In genomic region chr16:18459335-18459954, GRCm38 (mm10) we compare ENCODE assay signal across 7 mouse cellular contexts. TPM values are rescaled to one million over a fixed set of nuclear protein-coding genes. Genes with fewer than 3 reads are reported as not detected.
A peak's percentile ranks its signal among the peaks of the same experiment; 100 is the strongest.
DNase-seq lines count a peak whose midpoint lies in the region; ATAC-seq lines count a peak whose summit lies in the region.

No protein-coding gene starts in this region.

- DNase-seq in CD4-positive helper T cell, adult 2 months (ENCODE audit: low read depth, low spot score) = peak; percentile 19
- DNase-seq in NIH3T3 (ENCODE audit: low read depth) = peak; percentile 61
- DNase-seq in liver, embryonic 13.5 days = no peak
- no peak for DNase-seq in left cerebral cortex, postnatal 10 days (ENCODE audit: extremely low spot score in 1 of 2, low spot score in 2 of 2)
- DNase-seq in left cerebral cortex, adult 11 months (ENCODE audit: low spot score) = no peak

- ATAC-seq in heart, embryonic 12.5 days (ENCODE audit: insufficient number of reproducible peaks, low FRiP score) = peak; percentile 22; the same call in 1 of the 2 replicates
- peak; percentile 32 for ATAC-seq in liver, embryonic 13.5 days (ENCODE audit: low read depth)
- peak; percentile 54 for ATAC-seq in neural tube, embryonic 15.5 days (ENCODE audit: low FRiP score)

- intact Hi-C loops in left cerebral cortex, postnatal 10 days (cut with DNase I) = no loop called here

- 0 out of 2 replicates have a peak, but pooled peaks cover 13% of the 10 kb centered on the region for H3K27me3 ChIP-seq in heart, embryonic 12.5 days (replicated peaks)
- no peaks in the 10 kb centered on the region; the same call in 1 of the 2 replicates for H3K27me3 ChIP-seq in liver, embryonic 13.5 days
- 0 out of 2 replicates have a peak, but pooled peaks cover 9% of the 10 kb centered on the region for H3K27me3 ChIP-seq in neural tube, embryonic 15.5 days (replicated peaks)

- peak overlapping the region; percentile 51 for H3K4me2 ChIP-seq in heart, embryonic 12.5 days
- peak overlapping the region; percentile 38 for H3K4me2 ChIP-seq in liver, embryonic 13.5 days
- peak overlapping the region; percentile 41 for H3K4me2 ChIP-seq in neural tube, embryonic 15.5 days

- H3K4me1 ChIP-seq in heart, embryonic 12.5 days (replicated peaks) = peaks cover 23% of the 10 kb centered on the region
- peaks cover 60% of the 10 kb centered on the region for H3K4me1 ChIP-seq in liver, embryonic 13.5 days (replicated peaks)
- peaks cover 20% of the 10 kb centered on the region for H3K4me1 ChIP-seq in neural tube, embryonic 15.5 days

- 19% methylated on average over 12 of the region's 12 CpGs for WGBS in heart, embryonic 12.5 days
- WGBS in liver, embryonic 13.5 days (ENCODE audit: insufficient replicate concordance) = 6% methylated on average over 12 of the region's 12 CpGs
- WGBS in neural tube, embryonic 15.5 days = 8% methylated on average over 12 of the region's 12 CpGs

- H3K36me3 ChIP-seq in heart, embryonic 12.5 days = peaks cover 13% of the 10 kb centered on the region; the same call in 1 of the 2 replicates
- peaks cover 100% of the 10 kb centered on the region for H3K36me3 ChIP-seq in liver, embryonic 13.5 days
- H3K36me3 ChIP-seq in neural tube, embryonic 15.5 days = peaks cover 11% of the 10 kb centered on the region

- H3K9me3 ChIP-seq in heart, embryonic 12.5 days (replicated peaks) = no peaks in the 10 kb centered on the region
- H3K9me3 ChIP-seq in liver, embryonic 13.5 days (replicated peaks) = no peaks in the 10 kb centered on the region
- H3K9me3 ChIP-seq in neural tube, embryonic 15.5 days (replicated peaks) = no peaks in the 10 kb centered on the region

- H3K4me3 ChIP-seq in heart, embryonic 12.5 days = 0 out of 2 replicates have a peak overlapping the region, but pooled peaks have one; percentile 2
- no peak overlapping the region for H3K4me3 ChIP-seq in liver, embryonic 13.5 days (replicated peaks)
- H3K4me3 ChIP-seq in neural tube, embryonic 15.5 days (replicated peaks) = peak overlapping the region; percentile 16; the same call in 1 of the 2 replicates

- H3K9ac ChIP-seq in heart, embryonic 12.5 days = 0 out of 2 replicates have a peak overlapping the region, but pooled peaks have one; percentile 14
- no peak overlapping the region for H3K9ac ChIP-seq in liver, embryonic 13.5 days
- peak overlapping the region; percentile 21; the same call in 1 of the 2 replicates for H3K9ac ChIP-seq in neural tube, embryonic 15.5 days (replicated peaks)

- H3K27ac ChIP-seq in heart, embryonic 12.5 days (ENCODE audit: poor library complexity, severe bottlenecking) = no peak overlapping the region
- peak overlapping the region; percentile 70 for H3K27ac ChIP-seq in liver, embryonic 13.5 days
- H3K27ac ChIP-seq in neural tube, embryonic 15.5 days (replicated peaks) = peak overlapping the region; percentile 60

RNA-seq across cellular contexts. Expression of gene Comt, which starts 32.8 kb away (rescaled TPM):
- polyA plus RNA-seq in heart, embryonic 12.5 days (2016; fragmentation: Nextera tagmentation; extraction: Ambion mirVana) = 88.2 and 90.8 TPM in 2 replicates
- polyA plus RNA-seq in liver, embryonic 13.5 days (2015; fragmentation: Nextera tagmentation; extraction: Ambion mirVana) = 109 and 110 TPM in 2 replicates
- 117 and 128 TPM in 2 replicates for polyA plus RNA-seq in neural tube, embryonic 15.5 days (2015; fragmentation: Nextera tagmentation; extraction: Ambion mirVana)
- 10 to 100 TPM; 65.2 to 66.3 TPM for total RNA-seq in left cerebral cortex, postnatal 10 days (2021)

RNA-seq across cellular contexts. Expression of gene Txnrd2, which starts 33.3 kb away (rescaled TPM):
- 34.9 and 37.2 TPM in 2 replicates for polyA plus RNA-seq in heart, embryonic 12.5 days (2016; fragmentation: Nextera tagmentation; extraction: Ambion mirVana)
- 105 and 112 TPM in 2 replicates for polyA plus RNA-seq in liver, embryonic 13.5 days (2015; fragmentation: Nextera tagmentation; extraction: Ambion mirVana)
- 28.3 and 30.9 TPM in 2 replicates for polyA plus RNA-seq in neural tube, embryonic 15.5 days (2015; fragmentation: Nextera tagmentation; extraction: Ambion mirVana)
- 10 to 100 TPM; 24.1 to 27.4 TPM for total RNA-seq in left cerebral cortex, postnatal 10 days (2021)

RNA-seq across cellular contexts. Expression of gene Gnb1l, which starts 39.1 kb away (rescaled TPM):
- 7.8 and 8.0 TPM in 2 replicates for polyA plus RNA-seq in heart, embryonic 12.5 days (2016; fragmentation: Nextera tagmentation; extraction: Ambion mirVana)
- polyA plus RNA-seq in liver, embryonic 13.5 days (2015; fragmentation: Nextera tagmentation; extraction: Ambion mirVana) = 14.0 and 14.9 TPM in 2 replicates
- 16.1 and 18.8 TPM in 2 replicates for polyA plus RNA-seq in neural tube, embryonic 15.5 days (2015; fragmentation: Nextera tagmentation; extraction: Ambion mirVana)
- 1 to 10 TPM; 7.6 to 8.4 TPM for total RNA-seq in left cerebral cortex, postnatal 10 days (2021)

RNA-seq across cellular contexts. Expression of gene Rtl10, which starts 39.3 kb away (rescaled TPM):
- 1.1 TPM in 2 replicates for polyA plus RNA-seq in heart, embryonic 12.5 days (2016; fragmentation: Nextera tagmentation; extraction: Ambion mirVana)
- 1.4 and 1.9 TPM in 2 replicates for polyA plus RNA-seq in liver, embryonic 13.5 days (2015; fragmentation: Nextera tagmentation; extraction: Ambion mirVana)
- 3.1 and 4.9 TPM in 2 replicates for polyA plus RNA-seq in neural tube, embryonic 15.5 days (2015; fragmentation: Nextera tagmentation; extraction: Ambion mirVana)
- total RNA-seq in left cerebral cortex, postnatal 10 days (2021) = 1 to 10 TPM; 6.2 to 8.7 TPM

Comparison
In these comparisons a context has a peak if more than half of its experiments do, and no peak if none do; other contexts are left out.
1. DNase-seq: peak in CD4-positive helper T cell, adult 2 months (single experiment) and NIH3T3 (single experiment); none in liver, embryonic 13.5 days (single experiment), left cerebral cortex, postnatal 10 days (0 of 2) and left cerebral cortex, adult 11 months (single experiment).
2. Peak in every context shown above with its lines, with median percentiles within 50 percentile points of each other: ATAC-seq and H3K4me2 ChIP-seq.